Mouse (Mus musculus): ENCODE data around the gene C1ql4.

The C1ql4 gene

GRCm38 (mm10) chr15:99087253-99088075 lies at the start of gene C1ql4:
TSS of gene C1ql4 (minus strand) at chr15:99087817.
- DNase-seq (ENCODE audit: low spot score) = no peak

GRCm38 (mm10) chr15:99129956-99130910 lies 42.6 kb upstream of the C1ql4 start:
- DNase-seq (ENCODE audit: low spot score) = no peak

- DNase-seq (ENCODE audit: low spot score) = no peak
These were observed 41.8 kb upstream of the C1ql4 start for GRCm38 (mm10) chr15:99129441-99129840.

GRCm38 (mm10) chr15:99127851-99128522 lies 40.4 kb upstream of the C1ql4 start:
- DNase-seq (ENCODE audit: low spot score) = no peak

- no peak for DNase-seq (ENCODE audit: low spot score)
These were observed 39.3 kb upstream of the C1ql4 start for GRCm38 (mm10) chr15:99126816-99127365.

- peak; percentile 78 for DNase-seq (ENCODE audit: low spot score)
These were observed 38.6 kb upstream of the C1ql4 start for GRCm38 (mm10) chr15:99126081-99126815.

GRCm38 (mm10) chr15:99125711-99126080 lies 38.1 kb upstream of the C1ql4 start, which contains the start of gene Spats2:
TSS of gene Spats2 (plus strand) at chr15:99125916.
- no peak for DNase-seq (ENCODE audit: low spot score)

GRCm38 (mm10) chr15:99122642-99123041 lies 35.0 kb upstream of the C1ql4 start:
- no peak for DNase-seq (ENCODE audit: low spot score)

- no peak for DNase-seq (ENCODE audit: low spot score)
These were observed 33.2 kb upstream of the C1ql4 start for GRCm38 (mm10) chr15:99120814-99121213.

GRCm38 (mm10) chr15:99116539-99116938 lies 28.9 kb upstream of the C1ql4 start:
- DNase-seq (ENCODE audit: low spot score) = no peak

- no peak for DNase-seq (ENCODE audit: low spot score)
These were observed 27.4 kb upstream of the C1ql4 start for GRCm38 (mm10) chr15:99115065-99115423.

GRCm38 (mm10) chr15:99114312-99115064 lies 26.9 kb upstream of the C1ql4 start:
- peak; percentile 41 for DNase-seq (ENCODE audit: low spot score)

GRCm38 (mm10) chr15:99113396-99113975 lies 25.9 kb upstream of the C1ql4 start:
- DNase-seq (ENCODE audit: low spot score) = no peak

GRCm38 (mm10) chr15:99112843-99113395 lies 25.3 kb upstream of the C1ql4 start:
- no peak for DNase-seq (ENCODE audit: low spot score)

GRCm38 (mm10) chr15:99111809-99112208 lies 24.2 kb upstream of the C1ql4 start:
- no peak for DNase-seq (ENCODE audit: low spot score)

- DNase-seq (ENCODE audit: low spot score) = no peak
These were observed 23.5 kb upstream of the C1ql4 start for GRCm38 (mm10) chr15:99111139-99111538.

- DNase-seq (ENCODE audit: low spot score) = no peak
These were observed 20.2 kb upstream of the C1ql4 start for GRCm38 (mm10) chr15:99107866-99108265.

GRCm38 (mm10) chr15:99105238-99105637 lies 17.6 kb upstream of the C1ql4 start:
- no peak for DNase-seq (ENCODE audit: low spot score)

GRCm38 (mm10) chr15:99099984-99100383 lies 12.4 kb upstream of the C1ql4 start:
- DNase-seq (ENCODE audit: low spot score) = no peak

GRCm38 (mm10) chr15:99099139-99099556 lies 11.5 kb upstream of the C1ql4 start:
- no peak for DNase-seq (ENCODE audit: low spot score)
